Mouse (Mus musculus) brain, embryonic 18.5 days (tissue): Measurements from ENCODE around the gene Cbln4.

Experiments
- DNase-seq: peaks from one replicate; pipeline ENCODE4 v3.0.0-alpha.2; 2012; ENCODE audit warnings: low read depth, low spot score

Gene Cbln4

GRCm38 (mm10) chr2:172043235-172043610, at the start of gene Cbln4:
Cbln4 (minus strand) TSS chr2:172043466.
- DNase-seq: no peak

- DNase-seq: no peak
Measured at GRCm38 (mm10) chr2:172078596-172078995, 35.3 kb upstream of the Cbln4 start.

- no peak for DNase-seq
Measured at GRCm38 (mm10) chr2:172076295-172076694, 33.0 kb upstream of the Cbln4 start.

- no peak for DNase-seq
Measured at GRCm38 (mm10) chr2:172062876-172063275, 19.6 kb upstream of the Cbln4 start.

- DNase-seq: no peak
Measured at GRCm38 (mm10) chr2:172059747-172060146, 16.5 kb upstream of the Cbln4 start.

- DNase-seq: no peak
Measured at GRCm38 (mm10) chr2:172058936-172059665, 15.8 kb upstream of the Cbln4 start.

GRCm38 (mm10) chr2:172046002-172046401, 2.7 kb upstream of the Cbln4 start:
- DNase-seq: no peak

GRCm38 (mm10) chr2:172042607-172043234, 545 bp downstream of the Cbln4 start:
- no peak for DNase-seq

- peak; percentile 24 for DNase-seq
Measured at GRCm38 (mm10) chr2:172042125-172042524, 1.1 kb downstream of the Cbln4 start.

- no peak for DNase-seq
Measured at GRCm38 (mm10) chr2:172040859-172041258, 2.4 kb downstream of the Cbln4 start.

- no peak for DNase-seq
Measured at GRCm38 (mm10) chr2:172039601-172040000, 3.7 kb downstream of the Cbln4 start.

GRCm38 (mm10) chr2:172034281-172034680, 9.0 kb downstream of the Cbln4 start:
- DNase-seq: no peak

- no peak for DNase-seq
Measured at GRCm38 (mm10) chr2:172025459-172026130, 17.7 kb downstream of the Cbln4 start.

- no peak for DNase-seq
Measured at GRCm38 (mm10) chr2:172006726-172007125, 36.5 kb downstream of the Cbln4 start.

GRCm38 (mm10) chr2:172005970-172006369, 37.3 kb downstream of the Cbln4 start:
- peak; percentile 43 for DNase-seq

- no peak for DNase-seq
Measured at GRCm38 (mm10) chr2:172004029-172004984, 39.0 kb downstream of the Cbln4 start.

GRCm38 (mm10) chr2:171996979-171997686, 46.1 kb downstream of the Cbln4 start:
- DNase-seq: no peak

GRCm38 (mm10) chr2:171994861-171995260, 48.4 kb downstream of the Cbln4 start:
- DNase-seq: no peak

- no peak for DNase-seq
Measured at GRCm38 (mm10) chr2:171994240-171994639, 49.0 kb downstream of the Cbln4 start.

GRCm38 (mm10) chr2:171986686-171987085, 56.6 kb downstream of the Cbln4 start:
- no peak for DNase-seq
